Mouse (Mus musculus) liver, embryonic 16.5 days (tissue): ENCODE data around the gene Lsamp. TPM values are rescaled to one million over a fixed set of nuclear protein-coding genes. Genes with fewer than 3 reads are reported as not detected.

Experiments used
- ATAC-seq: fragments of 200-750 bp; cut with Nextera tagmentation; 2 replicates; pipeline ENCODE4 v1.8.0; 2017; ENCODE audit warnings: low read depth, mild to moderate bottlenecking, moderate number of reproducible peaks, moderate library complexity
- H3K27ac ChIP-seq: fragments of 300-500 bp; sonication (generic); 2 replicates; pipeline ENCODE4 v1.5.1; 2014; ENCODE audit warnings: mild to moderate bottlenecking, low read length
- H3K27me3 ChIP-seq: fragments of 300-500 bp; sonication (generic); 2 replicates; pipeline ENCODE4 v1.6.1; 2014; ENCODE audit warnings: low read depth, low read length, mixed read lengths; ENCODE audit not compliant: control insufficient read depth, insufficient read depth
- H3K36me3 ChIP-seq: fragments of 300-500 bp; sonication (generic); 2 replicates; pipeline ENCODE4 v1.6.1; 2014; ENCODE audit warnings: mild to moderate bottlenecking; ENCODE audit not compliant: control insufficient read depth, insufficient read depth
- H3K4me1 ChIP-seq: fragments of 300-500 bp; sonication (generic); 2 replicates; pipeline ENCODE4 v1.6.1; 2014; ENCODE audit warnings: low read depth, low read length, mixed read lengths; ENCODE audit not compliant: control insufficient read depth
- H3K4me2 ChIP-seq: fragments of 300-500 bp; sonication (generic); 2 replicates; pipeline ENCODE4 v1.6.1; 2014; ENCODE audit warnings: low read depth, low read length, mixed read lengths
- H3K4me3 ChIP-seq: fragments of 300-500 bp; sonication (generic); 2 replicates; pipeline ENCODE4 v1.5.1; 2014; ENCODE audit warnings: low read depth, mild to moderate bottlenecking, low read length
- H3K9ac ChIP-seq: fragments of 300-500 bp; sonication (generic); 2 replicates; pipeline ENCODE4 v1.6.1; 2014; ENCODE audit warnings: low read depth, low read length
- H3K9me3 ChIP-seq: fragments of 300-500 bp; sonication (generic); replicated peaks from 2 replicates; pipeline ENCODE4 v1.6.1; 2016; ENCODE audit warnings: low read length; ENCODE audit not compliant: control insufficient read depth
- WGBS: fragments of 180-500 bp; shearing (Covaris S2); extraction: QIAGEN DNeasy Blood & Tissue Kit; methylation state at CpG from one replicate; pipeline ENCODE4 v1.1.7; 2014; ENCODE audit not compliant: insufficient replicate concordance; 5-methylcytosine and 5-hydroxymethylcytosine counted together
- polyA plus RNA-seq: library from polyadenylated mRNA; unstranded; fragments of >200 nt; fragmentation: Nextera tagmentation; extraction: Ambion mirVana; gene quantifications from 2 replicates; pipeline ENCODE4 v1.2.1, GENCODE M21; 2015

Gene Lsamp
- polyA plus RNA-seq, 1 experiment from 2014 or later, result 0.15 TPM

- H3K9me3 ChIP-seq, result no peaks in the 10 kb centered on the region
- H3K4me1 ChIP-seq, result no peaks in the 10 kb centered on the region
- H3K27ac ChIP-seq, result no peak overlapping the region
- no peak overlapping the region for H3K4me3 ChIP-seq
- no peaks in the 10 kb centered on the region for H3K27me3 ChIP-seq
- ATAC-seq, result no peak
- no peaks in the 10 kb centered on the region for H3K36me3 ChIP-seq
- WGBS, result 74% methylated on average over 11 of the region's 11 CpGs
- no peak overlapping the region for H3K9ac ChIP-seq
- H3K4me2 ChIP-seq, result no peak overlapping the region
Measured at GRCm38 (mm10) chr16:41746235-41746911, 1762.2 kb downstream of the Lsamp start.

DNA sequence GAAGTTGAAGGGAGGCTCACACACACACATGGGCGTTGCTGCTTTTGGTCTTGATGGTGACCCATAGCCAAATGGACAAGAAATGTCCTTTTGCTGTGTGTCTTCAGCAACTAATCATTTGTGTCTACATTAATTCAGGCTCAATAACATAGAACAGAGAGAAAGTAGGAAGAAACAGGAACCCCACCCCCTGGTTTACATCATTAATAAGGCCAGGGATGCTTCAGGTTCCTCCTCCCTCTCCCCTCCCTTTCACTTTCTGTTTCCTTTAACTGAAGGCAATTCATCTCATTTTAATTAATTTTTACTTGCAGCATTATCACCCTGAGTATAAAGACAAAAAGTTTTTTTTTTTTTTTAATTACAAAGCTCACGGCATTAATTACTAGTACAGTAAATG lies 1763.7 kb downstream of the Lsamp start:
- Histone ChIP-seq H3K27me3 (no peaks in the 10 kb centered on the region), H3K4me3 (no peak overlapping the region), H3K9ac (no peak overlapping the region), H3K4me2 (no peak overlapping the region), H3K4me1 (no peaks in the 10 kb centered on the region), H3K9me3 (no peaks in the 10 kb centered on the region), H3K36me3 (no peaks in the 10 kb centered on the region), H3K27ac (no peak overlapping the region)
- ATAC-seq, result no peak
- 70% methylated on average over 2 of the region's 2 CpGs for WGBS

- H3K9ac ChIP-seq, result no peak overlapping the region
- H3K36me3 ChIP-seq, result no peaks in the 10 kb centered on the region
- H3K4me2 ChIP-seq, result no peak overlapping the region
- no peaks in the 10 kb centered on the region for H3K27me3 ChIP-seq
- 75% methylated on average over 2 of the region's 2 CpGs for WGBS
- H3K27ac ChIP-seq, result no peak overlapping the region
- H3K9me3 ChIP-seq, result no peaks in the 10 kb centered on the region
- ATAC-seq, result no peak
- no peak overlapping the region for H3K4me3 ChIP-seq
- H3K4me1 ChIP-seq, result no peaks in the 10 kb centered on the region
Measured at GRCm38 (mm10) chr16:41748759-41749158, 1764.6 kb downstream of the Lsamp start.

- no peaks in the 10 kb centered on the region for H3K9me3 ChIP-seq
Measured at GRCm38 (mm10) chr16:41764285-41764684, 1780.1 kb downstream of the Lsamp start.

GRCm38 (mm10) chr16:41771427-41772125 lies 1787.4 kb downstream of the Lsamp start:
- H3K4me1 ChIP-seq, result no peaks in the 10 kb centered on the region
- H3K27ac ChIP-seq, result no peak overlapping the region
- WGBS, result 51% methylated on average over 4 of the region's 4 CpGs
- ATAC-seq, result no peak
- no peaks in the 10 kb centered on the region for H3K36me3 ChIP-seq
- H3K4me2 ChIP-seq, result no peak overlapping the region
- no peak overlapping the region for H3K4me3 ChIP-seq
- no peaks in the 10 kb centered on the region for H3K9me3 ChIP-seq
- no peak overlapping the region for H3K9ac ChIP-seq
- H3K27me3 ChIP-seq, result no peaks in the 10 kb centered on the region

More at GRCm38 (mm10) chr16:41764285-41764684, 1780.1 kb downstream of the Lsamp start:
- WGBS, result 55% methylated on average over 6 of the region's 6 CpGs
- Histone ChIP-seq H3K4me3 (no peak overlapping the region), H3K36me3 (no peaks in the 10 kb centered on the region), H3K4me1 (no peaks in the 10 kb centered on the region), H3K9ac (no peak overlapping the region), H3K4me2 (no peak overlapping the region), H3K27ac (no peak overlapping the region), H3K27me3 (no peaks in the 10 kb centered on the region)
- no peak for ATAC-seq

GRCm38 (mm10) chr16:41777586-41777985 lies 1793.4 kb downstream of the Lsamp start:
- Histone ChIP-seq H3K36me3 (no peaks in the 10 kb centered on the region), H3K4me1 (no peaks in the 10 kb centered on the region), H3K27ac (no peak overlapping the region), H3K4me2 (no peak overlapping the region), H3K9me3 (no peaks in the 10 kb centered on the region), H3K27me3 (no peaks in the 10 kb centered on the region), H3K4me3 (no peak overlapping the region), H3K9ac (no peak overlapping the region)
- WGBS, result 55% methylated on average over 1 of the region's 1 CpGs
- ATAC-seq, result no peak

- Histone ChIP-seq H3K36me3 (no peaks in the 10 kb centered on the region), H3K27ac (no peak overlapping the region), H3K9ac (no peak overlapping the region), H3K4me3 (no peak overlapping the region), H3K4me1 (no peaks in the 10 kb centered on the region), H3K4me2 (no peak overlapping the region), H3K27me3 (no peaks in the 10 kb centered on the region), H3K9me3 (no peaks in the 10 kb centered on the region)
- ATAC-seq, result no peak
- 76% methylated on average over 2 of the region's 2 CpGs for WGBS
Measured at GRCm38 (mm10) chr16:41785600-41785999, 1801.4 kb downstream of the Lsamp start.

GRCm38 (mm10) chr16:41786704-41787103 lies 1802.5 kb downstream of the Lsamp start:
- no peak overlapping the region for H3K4me2 ChIP-seq
- H3K27ac ChIP-seq, result no peak overlapping the region
- H3K4me1 ChIP-seq, result no peaks in the 10 kb centered on the region
- H3K4me3 ChIP-seq, result no peak overlapping the region
- H3K27me3 ChIP-seq, result no peaks in the 10 kb centered on the region
- H3K9ac ChIP-seq, result no peak overlapping the region
- ATAC-seq, result no peak
- no peaks in the 10 kb centered on the region for H3K36me3 ChIP-seq
- H3K9me3 ChIP-seq, result no peaks in the 10 kb centered on the region
- WGBS, result 65% methylated on average over 3 of the region's 3 CpGs

- Histone ChIP-seq H3K27me3 (no peaks in the 10 kb centered on the region), H3K9ac (no peak overlapping the region), H3K4me1 (no peaks in the 10 kb centered on the region), H3K36me3 (no peaks in the 10 kb centered on the region), H3K4me3 (no peak overlapping the region), H3K9me3 (no peaks in the 10 kb centered on the region), H3K27ac (no peak overlapping the region), H3K4me2 (no peak overlapping the region)
- WGBS, result 59% methylated on average over 1 of the region's 1 CpGs
- ATAC-seq, result no peak
Measured at GRCm38 (mm10) chr16:41787146-41787545, 1803.0 kb downstream of the Lsamp start.
